Mouse (Mus musculus): ENCODE measurements around the gene Col24a1. TPM values are rescaled to one million over a fixed set of nuclear protein-coding genes. Genes with fewer than 3 reads are reported as not detected.

Col24a1 gene
- polyA plus RNA-seq, 1 experiment from 2014 or later: 3.1 TPM

GRCm38 (mm10) chr3:145477074-145477473, 184.8 kb downstream of the Col24a1 start:
- no peak for ATAC-seq
- H3K4me3 ChIP-seq (replicated peaks): no peak overlapping the region
- no peak overlapping the region for H3K4me2 ChIP-seq (replicated peaks)
- no peaks in the 10 kb centered on the region for H3K9me3 ChIP-seq
- no peaks in the 10 kb centered on the region for H3K27me3 ChIP-seq (replicated peaks)
- H3K36me3 ChIP-seq: no peaks in the 10 kb centered on the region
- WGBS: 76% methylated on average over 11 of the region's 11 CpGs
- no peak overlapping the region for H3K27ac ChIP-seq
- no peak overlapping the region for H3K9ac ChIP-seq
- no peaks in the 10 kb centered on the region for H3K4me1 ChIP-seq (replicated peaks)

GRCm38 (mm10) chr3:145478446-145478845, 186.2 kb downstream of the Col24a1 start:
- no peaks in the 10 kb centered on the region for H3K4me1 ChIP-seq (replicated peaks)
- WGBS: 53% methylated on average over 5 of the region's 5 CpGs

GRCm38 (mm10) chr3:145490279-145490678, 198.0 kb downstream of the Col24a1 start:
- 77% methylated on average over 1 of the region's 1 CpGs for WGBS
- Histone ChIP-seq H3K4me2 (replicated peaks) (no peak overlapping the region), H3K27me3 (replicated peaks) (no peaks in the 10 kb centered on the region), H3K9ac (no peak overlapping the region), H3K36me3 (no peaks in the 10 kb centered on the region), H3K27ac (no peak overlapping the region), H3K4me1 (replicated peaks) (no peaks in the 10 kb centered on the region), H3K9me3 (no peaks in the 10 kb centered on the region), H3K4me3 (replicated peaks) (no peak overlapping the region)
- no peak for ATAC-seq

More at GRCm38 (mm10) chr3:145478446-145478845, 186.2 kb downstream of the Col24a1 start:
- Histone ChIP-seq H3K9ac (no peak overlapping the region), H3K9me3 (no peaks in the 10 kb centered on the region), H3K4me3 (replicated peaks) (no peak overlapping the region), H3K27ac (no peak overlapping the region), H3K27me3 (replicated peaks) (no peaks in the 10 kb centered on the region), H3K36me3 (no peaks in the 10 kb centered on the region), H3K4me2 (replicated peaks) (no peak overlapping the region)
- no peak for ATAC-seq

GRCm38 (mm10) chr3:145491326-145491725, 199.1 kb downstream of the Col24a1 start:
- no peak overlapping the region for H3K4me3 ChIP-seq (replicated peaks)
- 66% methylated on average over 3 of the region's 3 CpGs for WGBS
- no peaks in the 10 kb centered on the region for H3K4me1 ChIP-seq (replicated peaks)
- H3K27me3 ChIP-seq (replicated peaks): no peaks in the 10 kb centered on the region
- no peak for ATAC-seq
- H3K36me3 ChIP-seq: no peaks in the 10 kb centered on the region
- H3K27ac ChIP-seq: no peak overlapping the region
- H3K4me2 ChIP-seq (replicated peaks): no peak overlapping the region
- H3K9me3 ChIP-seq: no peaks in the 10 kb centered on the region
- H3K9ac ChIP-seq: no peak overlapping the region

GRCm38 (mm10) chr3:145498127-145498526, 205.9 kb downstream of the Col24a1 start:
- Histone ChIP-seq H3K27ac (no peak overlapping the region), H3K9ac (no peak overlapping the region), H3K36me3 (no peaks in the 10 kb centered on the region), H3K4me1 (replicated peaks) (no peaks in the 10 kb centered on the region), H3K27me3 (replicated peaks) (no peaks in the 10 kb centered on the region), H3K4me3 (replicated peaks) (no peak overlapping the region), H3K4me2 (replicated peaks) (no peak overlapping the region), H3K9me3 (no peaks in the 10 kb centered on the region)
- no peak for ATAC-seq
- WGBS: 59% methylated on average over 3 of the region's 3 CpGs

GRCm38 (mm10) chr3:145498893-145499292, 206.6 kb downstream of the Col24a1 start:
- H3K27ac ChIP-seq: no peak overlapping the region
- no peaks in the 10 kb centered on the region for H3K9me3 ChIP-seq
- ATAC-seq: no peak
- 79% methylated on average over 6 of the region's 6 CpGs for WGBS
- H3K4me2 ChIP-seq (replicated peaks): no peak overlapping the region
- H3K27me3 ChIP-seq (replicated peaks): no peaks in the 10 kb centered on the region
- no peaks in the 10 kb centered on the region for H3K4me1 ChIP-seq (replicated peaks)
- H3K4me3 ChIP-seq (replicated peaks): no peak overlapping the region
- no peak overlapping the region for H3K9ac ChIP-seq
- H3K36me3 ChIP-seq: no peaks in the 10 kb centered on the region

GRCm38 (mm10) chr3:145504830-145505229, 212.6 kb downstream of the Col24a1 start:
- ATAC-seq: no peak
- WGBS: 69% methylated on average over 2 of the region's 2 CpGs
- Histone ChIP-seq H3K4me3 (replicated peaks) (no peak overlapping the region), H3K4me2 (replicated peaks) (no peak overlapping the region), H3K27ac (no peak overlapping the region), H3K36me3 (no peaks in the 10 kb centered on the region), H3K27me3 (replicated peaks) (no peaks in the 10 kb centered on the region), H3K9me3 (no peaks in the 10 kb centered on the region), H3K9ac (no peak overlapping the region), H3K4me1 (replicated peaks) (no peaks in the 10 kb centered on the region)

- no peak overlapping the region for H3K4me2 ChIP-seq (replicated peaks)
- H3K4me3 ChIP-seq (replicated peaks): no peak overlapping the region
- no peak overlapping the region for H3K9ac ChIP-seq
- no peaks in the 10 kb centered on the region for H3K36me3 ChIP-seq
- H3K4me1 ChIP-seq (replicated peaks): no peaks in the 10 kb centered on the region
- no peaks in the 10 kb centered on the region for H3K9me3 ChIP-seq
- H3K27ac ChIP-seq: no peak overlapping the region
- WGBS: 59% methylated on average over 7 of the region's 7 CpGs
- ATAC-seq: no peak
- no peaks in the 10 kb centered on the region for H3K27me3 ChIP-seq (replicated peaks)
Observed at GRCm38 (mm10) chr3:145508550-145508949, 216.3 kb downstream of the Col24a1 start.

- Histone ChIP-seq H3K9ac (no peak overlapping the region), H3K36me3 (no peaks in the 10 kb centered on the region), H3K4me1 (replicated peaks) (no peaks in the 10 kb centered on the region; the same call in 1 of the 2 replicates), H3K27ac (no peak overlapping the region), H3K4me2 (replicated peaks) (no peak overlapping the region), H3K9me3 (no peaks in the 10 kb centered on the region), H3K27me3 (replicated peaks) (no peaks in the 10 kb centered on the region), H3K4me3 (replicated peaks) (no peak overlapping the region)
- no peak for ATAC-seq
- 81% methylated on average over 5 of the region's 5 CpGs for WGBS
Observed at GRCm38 (mm10) chr3:145514197-145514596, 221.9 kb downstream of the Col24a1 start.

GRCm38 (mm10) chr3:145521528-145522080, 229.3 kb downstream of the Col24a1 start:
- no peaks in the 10 kb centered on the region for H3K9me3 ChIP-seq
- no peaks in the 10 kb centered on the region; the same call in 1 of the 2 replicates for H3K4me1 ChIP-seq (replicated peaks)
- H3K9ac ChIP-seq: no peak overlapping the region
- H3K27me3 ChIP-seq (replicated peaks): no peaks in the 10 kb centered on the region
- no peaks in the 10 kb centered on the region for H3K36me3 ChIP-seq
- WGBS: 40% methylated on average over 7 of the region's 7 CpGs
- no peak overlapping the region for H3K4me3 ChIP-seq (replicated peaks)
- no peak for ATAC-seq
- no peak overlapping the region for H3K4me2 ChIP-seq (replicated peaks)
- H3K27ac ChIP-seq: no peak overlapping the region

- WGBS: 76% methylated on average over 2 of the region's 2 CpGs
Observed at GRCm38 (mm10) chr3:145522311-145522710, 230.0 kb downstream of the Col24a1 start.

GRCm38 (mm10) chr3:145525266-145525665, 233.0 kb downstream of the Col24a1 start:
- no peaks in the 10 kb centered on the region for H3K27me3 ChIP-seq (replicated peaks)
- H3K4me3 ChIP-seq (replicated peaks): no peak overlapping the region
- no peaks in the 10 kb centered on the region for H3K36me3 ChIP-seq
- H3K9ac ChIP-seq: no peak overlapping the region
- no peak overlapping the region for H3K27ac ChIP-seq
- H3K9me3 ChIP-seq: no peaks in the 10 kb centered on the region
- no peak overlapping the region for H3K4me2 ChIP-seq (replicated peaks)
- ATAC-seq: no peak
- no peaks in the 10 kb centered on the region for H3K4me1 ChIP-seq (replicated peaks)
- WGBS: 91% methylated on average over 4 of the region's 4 CpGs

More at GRCm38 (mm10) chr3:145522311-145522710, 230.0 kb downstream of the Col24a1 start:
- Histone ChIP-seq H3K27ac (no peak overlapping the region), H3K4me2 (replicated peaks) (no peak overlapping the region), H3K4me3 (replicated peaks) (no peak overlapping the region), H3K9me3 (no peaks in the 10 kb centered on the region), H3K27me3 (replicated peaks) (no peaks in the 10 kb centered on the region), H3K4me1 (replicated peaks) (no peaks in the 10 kb centered on the region), H3K9ac (no peak overlapping the region), H3K36me3 (no peaks in the 10 kb centered on the region)
- no peak for ATAC-seq

- Histone ChIP-seq H3K9ac (no peak overlapping the region), H3K36me3 (no peaks in the 10 kb centered on the region), H3K27me3 (replicated peaks) (no peaks in the 10 kb centered on the region), H3K4me1 (replicated peaks) (no peaks in the 10 kb centered on the region), H3K9me3 (no peaks in the 10 kb centered on the region), H3K27ac (no peak overlapping the region), H3K4me2 (replicated peaks) (no peak overlapping the region), H3K4me3 (replicated peaks) (no peak overlapping the region)
- no peak for ATAC-seq
- WGBS: 83% methylated on average over 1 of the region's 1 CpGs
Observed at GRCm38 (mm10) chr3:145537870-145538269, 245.6 kb downstream of the Col24a1 start.
